Mouse (Mus musculus) thymus, adult 2 months (tissue): ENCODE results near the gene Utf1.

Experiments used
- CTCF ChIP-seq: fragments of 200-500 bp; IDR thresholded peaks from 2 replicates; pipeline ENCODE4 v1.5.1; 2012; ENCODE audit warnings: mild to moderate bottlenecking, control low read depth, low read length, moderate library complexity, borderline replicate concordance; ENCODE audit not compliant: control insufficient read depth, poor library complexity, insufficient read depth; ENCODE audit errors: extremely low read depth
- POLR2A ChIP-seq: fragments of 200-500 bp; IDR thresholded peaks from 2 replicates; pipeline ENCODE4 v1.6.1; 2012; ENCODE audit warnings: mild to moderate bottlenecking, low read length, control low read depth, moderate library complexity; ENCODE audit not compliant: control insufficient read depth, poor library complexity, insufficient read depth; ENCODE audit errors: extremely low read depth

- TF ChIP-seq CTCF (no peak), POLR2A (no peak)
These were observed 2.9 kb upstream of the Utf1 start for GRCm38 (mm10) chr7:139940476-139941209.
